Mouse (Mus musculus) ES-Bruce4 (cell line): Measurements from ENCODE around the gene Gns. TPM values are rescaled to one million over a fixed set of nuclear protein-coding genes. Genes with fewer than 3 reads are reported as not detected.

Source experiments
- H3K27ac ChIP-seq: 2 replicates; pipeline ENCODE4 v1.5.1; 2012; ENCODE audit warnings: low read length, inconsistent platforms; ENCODE audit not compliant: insufficient read depth
- H3K27me3 ChIP-seq: 2 replicates; pipeline ENCODE4 v1.6.1; 2012; ENCODE audit warnings: mild to moderate bottlenecking, low read length, inconsistent platforms; ENCODE audit not compliant: control insufficient read depth, poor library complexity, insufficient read depth, severe bottlenecking
- H3K36me3 ChIP-seq: 2 replicates; pipeline ENCODE4 v1.6.1; 2012; ENCODE audit warnings: inconsistent platforms, mild to moderate bottlenecking, low read length, moderate library complexity; ENCODE audit not compliant: control insufficient read depth, poor library complexity, insufficient read depth, severe bottlenecking
- H3K4me1 ChIP-seq: one replicate; pipeline ENCODE4 v1.8.1; 2011; ENCODE audit warnings: low read length; ENCODE audit not compliant: control insufficient read depth, insufficient read depth
- H3K4me3 ChIP-seq: 2 replicates; pipeline ENCODE4 v1.5.1; 2011; ENCODE audit warnings: low read depth, mild to moderate bottlenecking, low read length
- H3K9ac ChIP-seq: 2 replicates; pipeline ENCODE4 v1.6.1; 2012; ENCODE audit warnings: low read depth, mild to moderate bottlenecking, inconsistent platforms; ENCODE audit not compliant: poor library complexity, severe bottlenecking
- H3K9me3 ChIP-seq: replicated peaks from 2 replicates; pipeline ENCODE4 v1.6.1; 2012; ENCODE audit warnings: mild to moderate bottlenecking, low read length, inconsistent platforms; ENCODE audit not compliant: control insufficient read depth, poor library complexity, insufficient read depth, severe bottlenecking
- CTCF ChIP-seq: IDR thresholded peaks from one replicate; pipeline ENCODE4 v1.8.1; 2011; ENCODE audit warnings: low read depth, low read length
- EP300 ChIP-seq: IDR thresholded peaks from 2 replicates; pipeline ENCODE4 v1.6.1; 2011; ENCODE audit warnings: low read depth, low read length; ENCODE audit not compliant: insufficient read depth
- POLR2A ChIP-seq: IDR thresholded peaks from one replicate; pipeline ENCODE4 v1.8.1; 2011; ENCODE audit warnings: low read length; ENCODE audit not compliant: insufficient read depth
- polyA plus RNA-seq: library from polyadenylated mRNA; stranded (reverse); fragments of >200 nt; gene quantifications from 2 replicates; pipeline ENCODE4 v1.2.4, GENCODE M21; 2011; ENCODE audit warnings: low read depth; ENCODE audit not compliant: missing spikeins, insufficient read depth, insufficient read length

Gns gene
- polyA plus RNA-seq, 1 experiment: 44.2 TPM

- H3K36me3 ChIP-seq: peaks cover 7% of the 10 kb centered on the region
- H3K27ac ChIP-seq: no peak overlapping the region
- TF ChIP-seq CTCF (no peak), POLR2A (no peak), EP300 (no peak)
- no peak overlapping the region for H3K9ac ChIP-seq
- no peaks in the 10 kb centered on the region for H3K27me3 ChIP-seq
- H3K4me3 ChIP-seq: no peak overlapping the region
- no peaks in the 10 kb centered on the region for H3K9me3 ChIP-seq
- no peaks in the 10 kb centered on the region for H3K4me1 ChIP-seq
Measured at GRCm38 (mm10) chr10:121376530-121377271, 11.8 kb downstream of the Gns start.

DNA sequence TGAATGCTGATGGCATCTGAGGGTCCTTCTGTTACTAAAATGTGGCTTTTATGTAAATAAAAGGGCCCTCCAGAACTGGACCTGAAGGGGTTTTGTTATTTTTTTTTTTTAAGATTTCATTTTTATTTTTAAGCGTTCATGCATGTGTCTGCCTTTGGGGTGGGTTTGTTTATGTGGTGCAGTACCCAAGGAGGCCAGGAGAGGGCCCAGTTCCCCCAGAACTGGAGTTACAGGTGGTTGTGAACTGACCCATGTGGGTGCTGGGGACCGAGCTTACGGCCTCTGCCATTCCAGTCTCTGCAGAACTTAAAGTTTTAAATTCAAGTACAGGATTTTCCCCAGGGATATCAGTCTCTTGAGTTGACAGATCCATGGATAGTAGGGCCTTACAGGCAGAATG, 14.5 kb downstream of the Gns start:
- no peak overlapping the region for H3K27ac ChIP-seq
- H3K9me3 ChIP-seq: no peaks in the 10 kb centered on the region
- peaks cover 11% of the 10 kb centered on the region for H3K36me3 ChIP-seq
- H3K9ac ChIP-seq: no peak overlapping the region
- TF ChIP-seq EP300 (no peak), CTCF (peak; percentile 29), POLR2A (no peak)
- no peaks in the 10 kb centered on the region for H3K4me1 ChIP-seq
- H3K27me3 ChIP-seq: no peaks in the 10 kb centered on the region
- H3K4me3 ChIP-seq: no peak overlapping the region

GRCm38 (mm10) chr10:121381280-121381679, 16.4 kb downstream of the Gns start:
- no peaks in the 10 kb centered on the region for H3K27me3 ChIP-seq
- H3K9me3 ChIP-seq: no peaks in the 10 kb centered on the region
- TF ChIP-seq EP300 (no peak), POLR2A (no peak), CTCF (no peak)
- no peak overlapping the region for H3K9ac ChIP-seq
- H3K27ac ChIP-seq: no peak overlapping the region
- no peak overlapping the region for H3K4me3 ChIP-seq
- H3K4me1 ChIP-seq: no peaks in the 10 kb centered on the region
- H3K36me3 ChIP-seq: peaks cover 11% of the 10 kb centered on the region

GRCm38 (mm10) chr10:121384710-121385109, 19.8 kb downstream of the Gns start:
- peaks cover 4% of the 10 kb centered on the region; the same call in 1 of the 2 replicates for H3K36me3 ChIP-seq
- no peak overlapping the region for H3K9ac ChIP-seq
- no peaks in the 10 kb centered on the region for H3K4me1 ChIP-seq
- no peaks in the 10 kb centered on the region for H3K9me3 ChIP-seq
- no peaks in the 10 kb centered on the region for H3K27me3 ChIP-seq
- TF ChIP-seq CTCF (no peak), EP300 (no peak), POLR2A (no peak)
- H3K4me3 ChIP-seq: no peak overlapping the region
- no peak overlapping the region for H3K27ac ChIP-seq

- TF ChIP-seq POLR2A (no peak), CTCF (no peak), EP300 (no peak)
- Histone ChIP-seq H3K4me3 (no peak overlapping the region), H3K36me3 (peaks cover 4% of the 10 kb centered on the region; the same call in 1 of the 2 replicates), H3K4me1 (no peaks in the 10 kb centered on the region), H3K27ac (no peak overlapping the region), H3K9me3 (no peaks in the 10 kb centered on the region), H3K27me3 (no peaks in the 10 kb centered on the region), H3K9ac (no peak overlapping the region)
Measured at GRCm38 (mm10) chr10:121385695-121386094, 20.8 kb downstream of the Gns start.

DNA sequence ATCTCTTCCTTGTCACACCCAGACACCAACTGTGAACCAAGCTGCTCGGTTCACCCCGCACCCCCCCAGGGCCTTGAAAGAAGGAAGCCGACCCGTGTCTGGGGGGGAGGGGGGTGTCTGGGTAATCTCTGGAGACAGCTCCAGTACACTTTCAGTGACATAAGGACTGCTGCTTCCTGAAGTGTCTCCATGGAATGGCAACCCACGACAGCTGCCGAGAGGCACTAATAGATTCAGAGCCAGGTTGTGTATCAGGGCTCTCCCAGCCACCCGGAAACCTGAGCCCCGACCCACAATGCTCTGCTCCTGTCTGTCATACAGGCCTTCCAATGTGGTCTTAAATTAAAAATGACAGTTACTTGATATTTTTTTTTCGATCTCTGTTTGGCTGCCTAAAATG, 21.5 kb downstream of the Gns start:
- Histone ChIP-seq H3K36me3 (peaks cover 4% of the 10 kb centered on the region; the same call in 1 of the 2 replicates), H3K9me3 (no peaks in the 10 kb centered on the region), H3K4me3 (no peak overlapping the region), H3K27ac (no peak overlapping the region), H3K9ac (no peak overlapping the region), H3K27me3 (no peaks in the 10 kb centered on the region), H3K4me1 (no peaks in the 10 kb centered on the region)
- TF ChIP-seq POLR2A (no peak), EP300 (no peak), CTCF (no peak)
